Mouse (Mus musculus) thymus, postnatal 10 days (tissue): ENCODE results near the gene Vamp9.

Experiments used
- DNase-seq, 2 experiments: peaks; one replicate each; pipeline ENCODE4 v3.0.0; 2021; ENCODE audit warnings: low spot score in 2 of 2

Vamp9 gene

DNA sequence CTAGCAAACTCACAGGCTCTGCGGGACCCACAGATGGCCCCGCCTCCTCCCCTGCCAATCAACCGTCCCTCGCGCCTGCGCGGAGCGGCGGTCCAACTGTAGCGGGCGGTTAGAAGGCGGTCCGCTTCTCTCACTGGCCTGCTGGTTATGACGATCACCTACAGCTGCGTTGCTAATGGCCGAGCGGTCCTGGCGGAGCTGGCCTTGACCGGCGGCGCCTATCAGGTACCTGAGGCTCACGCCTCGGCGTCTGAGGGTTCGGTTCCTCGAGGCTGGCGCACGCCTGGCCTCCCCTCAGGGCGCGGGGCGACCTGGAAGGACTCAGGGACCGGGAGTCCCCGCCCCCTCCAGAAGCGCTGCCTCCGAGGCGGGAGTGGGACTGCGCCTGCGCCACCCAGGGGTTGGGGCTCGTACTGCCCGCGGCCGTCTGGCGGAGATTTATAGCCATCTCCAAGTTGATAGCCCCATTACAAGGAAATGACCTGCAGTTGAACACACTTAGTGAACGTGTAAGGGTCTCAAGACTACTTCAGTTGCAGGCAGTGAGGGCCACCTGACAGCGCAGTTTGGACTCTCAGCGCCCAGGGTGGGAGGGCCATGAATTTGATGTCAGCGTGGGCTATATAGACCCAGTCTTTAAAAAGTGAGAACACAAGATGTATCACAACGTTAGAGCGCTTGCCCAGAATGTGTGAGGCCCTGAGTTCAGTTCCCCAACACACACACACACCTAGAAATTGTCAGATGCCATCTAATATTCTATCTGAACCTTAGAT is at the start of gene Vamp9:
TSS of gene Vamp9 (plus strand) at position 74 of the 776 bp plus-strand sequence.
- DNase-seq: peak; percentile 86 to 92

DNA sequence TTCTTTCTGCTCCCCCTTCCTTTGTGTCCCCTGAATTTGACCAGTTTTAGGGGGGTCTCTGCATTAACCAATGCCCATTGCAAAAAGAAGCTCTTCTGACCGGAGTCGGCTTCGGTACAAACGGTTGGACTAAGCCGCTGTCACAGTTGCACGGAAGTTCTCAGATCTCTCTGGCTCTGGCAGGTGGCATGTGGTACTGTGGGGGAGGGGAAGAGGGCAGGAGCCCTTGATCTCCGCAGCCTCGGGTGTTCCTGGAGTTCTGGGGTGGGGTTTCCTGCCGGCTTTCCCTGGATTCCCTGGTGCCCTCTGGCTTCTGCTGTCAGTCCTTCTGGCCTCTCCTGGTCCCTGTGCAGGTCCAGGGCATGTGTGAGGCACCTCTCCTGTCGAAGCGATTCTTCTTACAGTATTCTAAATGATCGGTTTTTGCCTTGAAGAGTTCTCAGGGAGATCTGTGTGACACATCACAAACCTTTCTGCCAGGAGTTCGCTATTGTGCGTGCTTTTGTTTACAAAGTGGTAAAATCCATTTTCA is 48.9 kb upstream of the Vamp9 start:
- peak; percentile 71 to 74 for DNase-seq

DNA sequence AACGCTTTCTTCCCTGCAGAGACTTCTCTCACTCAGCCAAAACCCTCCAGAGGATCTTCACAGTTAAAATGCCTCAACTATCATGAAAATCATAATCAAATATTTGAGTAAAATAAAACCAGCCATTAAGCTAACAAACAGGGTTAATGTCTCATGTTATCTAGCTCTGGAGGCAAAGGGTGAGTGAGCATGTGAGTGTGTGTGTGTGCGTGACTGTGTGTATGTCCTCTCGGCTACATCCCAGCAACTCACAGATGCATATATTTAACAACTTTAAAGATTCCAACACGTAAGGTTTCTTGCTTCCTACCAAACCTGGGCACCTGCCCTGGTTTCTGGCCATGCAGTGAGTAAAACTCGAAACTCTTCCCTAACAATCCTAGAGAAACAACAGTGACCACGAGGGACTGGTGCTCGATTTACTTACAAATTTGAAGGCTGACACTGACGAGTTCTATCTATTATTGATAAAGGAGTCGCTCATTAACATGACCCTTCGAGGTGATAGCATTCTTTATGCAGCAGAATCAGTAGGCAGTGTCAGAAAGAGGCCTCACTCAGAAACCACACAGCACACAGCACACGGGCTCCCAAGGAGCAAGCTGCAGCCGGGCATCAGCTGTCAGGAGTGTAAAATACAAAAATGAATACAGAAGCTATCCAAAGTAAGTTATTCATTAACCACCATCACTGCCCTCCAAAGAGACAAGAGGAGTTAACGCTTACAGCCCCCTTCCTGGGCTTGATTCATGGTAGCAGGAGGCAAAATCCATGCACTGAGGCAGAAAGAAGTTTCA is 46.2 kb upstream of the Vamp9 start:
- DNase-seq: no peak

DNA sequence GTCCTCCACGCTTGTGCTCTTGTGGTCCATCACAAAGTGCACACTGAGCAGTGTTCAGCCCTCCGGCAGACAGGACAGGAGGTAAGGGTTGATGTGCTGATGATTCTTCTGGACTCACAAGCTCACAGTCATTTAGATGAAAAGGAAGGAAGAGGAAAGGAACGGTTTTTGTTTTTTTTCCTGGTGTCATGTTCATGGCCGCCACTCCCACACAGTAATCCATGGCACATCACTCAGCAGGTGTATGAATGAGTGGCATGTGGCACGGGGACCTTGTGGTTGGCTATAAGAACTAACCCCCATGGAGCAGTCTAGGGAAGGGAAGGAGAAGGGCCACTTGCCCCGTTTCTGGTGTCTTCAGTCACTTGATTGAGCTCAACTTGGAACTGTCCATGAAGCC is 44.2 kb upstream of the Vamp9 start:
- DNase-seq: no peak

DNA sequence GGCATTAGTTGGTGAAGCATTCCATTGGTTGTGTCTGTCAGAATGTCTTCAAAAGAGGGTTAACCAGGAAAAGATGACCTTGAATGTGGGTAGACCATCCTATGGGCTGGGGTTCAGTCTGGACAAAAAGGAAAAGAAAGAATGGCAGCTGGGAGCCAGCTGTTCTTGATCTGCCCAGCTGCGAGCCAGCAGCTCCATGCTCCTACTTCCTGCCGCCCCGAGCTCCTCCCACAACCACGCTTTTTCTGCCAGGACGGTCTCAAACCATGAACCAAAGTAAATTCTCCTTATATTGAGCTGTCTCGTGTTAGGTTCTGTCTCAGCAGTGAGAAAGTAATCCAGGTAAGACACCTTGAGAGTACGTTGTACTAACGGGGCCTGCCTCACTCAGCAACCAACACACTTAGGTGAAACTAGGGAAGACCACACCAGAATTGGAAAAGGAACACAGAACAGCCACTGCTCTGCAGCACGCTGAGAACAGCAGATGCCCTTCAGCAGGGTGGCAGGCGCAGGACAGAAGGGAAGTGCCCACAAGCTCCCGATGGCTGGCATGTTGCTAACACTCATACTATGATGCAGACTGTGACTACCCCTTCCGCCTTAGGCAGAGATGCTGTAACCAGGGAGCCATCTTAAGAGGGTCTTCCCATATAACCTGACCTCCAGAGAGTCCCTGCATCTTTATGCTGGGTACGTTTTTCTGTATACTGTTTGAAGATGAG is 42.2 kb upstream of the Vamp9 start:
- DNase-seq: peak in 1 of 2 experiments; percentile 23

DNA sequence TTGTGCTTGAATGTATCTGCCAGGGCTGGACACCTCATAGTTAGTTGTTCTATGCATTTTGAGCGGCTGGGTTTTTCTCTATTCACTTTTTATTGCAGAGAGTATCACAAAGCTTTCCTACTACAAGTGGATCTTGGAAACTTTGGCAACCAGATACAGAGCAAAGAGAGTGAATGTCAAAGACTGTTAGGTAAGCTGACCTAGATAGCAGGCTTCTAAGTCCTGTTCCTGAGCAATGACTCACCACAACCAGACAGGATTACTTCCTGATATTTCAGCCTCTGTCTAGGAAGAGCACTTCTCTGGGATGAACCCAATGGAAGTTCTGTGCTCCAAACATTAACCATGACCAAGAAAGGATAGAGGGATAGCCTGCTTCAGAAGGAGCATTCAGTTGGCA is 40.3 kb upstream of the Vamp9 start:
- no peak for DNase-seq

DNA sequence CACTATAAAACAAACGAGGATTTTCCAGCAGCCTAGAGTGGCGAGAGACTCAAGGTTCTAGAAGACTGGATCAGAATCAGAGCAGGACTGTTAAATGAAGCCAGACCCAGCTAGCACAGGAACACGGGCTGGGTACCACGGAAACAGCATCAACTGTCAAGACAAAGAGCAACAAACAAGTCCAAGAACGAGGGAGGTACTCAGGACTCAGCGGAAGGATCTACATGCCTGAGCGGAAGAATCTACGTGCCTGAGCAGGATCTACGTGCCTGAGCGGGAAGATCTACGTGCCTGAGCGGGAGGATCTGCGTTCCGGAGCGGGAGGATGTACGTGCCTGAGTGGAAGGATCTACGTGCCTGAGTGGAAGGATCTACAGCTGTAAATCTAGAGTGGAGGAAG is 37.8 kb upstream of the Vamp9 start:
- DNase-seq: no peak

DNA sequence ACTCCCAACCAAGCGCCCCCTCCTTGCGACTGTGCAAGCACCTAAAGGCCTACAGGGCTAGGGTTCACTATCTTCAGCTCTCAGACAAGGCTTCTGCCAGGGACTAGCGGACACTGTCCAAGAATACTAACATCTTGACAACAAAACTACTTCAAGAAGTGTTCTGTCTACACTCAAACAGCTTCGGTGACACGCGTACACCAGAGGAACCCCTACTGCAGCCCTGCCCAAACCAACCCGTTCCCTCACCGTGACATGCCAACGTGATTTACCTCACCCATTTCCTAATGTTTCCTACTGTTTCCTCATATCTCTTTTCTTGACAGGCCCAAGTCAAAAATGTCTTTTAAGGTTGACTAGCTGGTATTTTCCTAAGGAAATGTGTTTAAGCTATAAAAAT is 37.1 kb upstream of the Vamp9 start:
- no peak for DNase-seq

DNA sequence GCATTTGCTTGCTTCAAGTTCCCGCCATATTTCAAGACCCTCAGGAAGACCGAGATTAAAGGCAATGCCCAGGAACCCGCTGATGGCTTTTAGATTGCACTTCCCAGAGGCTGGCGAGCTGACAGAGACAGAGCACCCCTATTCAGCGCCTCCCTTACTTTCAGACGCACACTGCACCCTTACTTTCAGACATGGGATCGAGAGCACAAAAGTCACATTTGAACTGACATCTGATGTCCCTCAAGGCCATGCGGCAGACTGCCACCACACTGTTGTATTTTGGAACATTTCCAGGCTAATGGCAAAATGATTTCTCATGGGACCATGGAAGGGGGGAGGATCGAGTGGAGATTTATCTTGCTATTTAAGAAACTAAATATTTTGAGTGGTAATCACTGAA is 28.5 kb upstream of the Vamp9 start:
- DNase-seq: no peak

DNA sequence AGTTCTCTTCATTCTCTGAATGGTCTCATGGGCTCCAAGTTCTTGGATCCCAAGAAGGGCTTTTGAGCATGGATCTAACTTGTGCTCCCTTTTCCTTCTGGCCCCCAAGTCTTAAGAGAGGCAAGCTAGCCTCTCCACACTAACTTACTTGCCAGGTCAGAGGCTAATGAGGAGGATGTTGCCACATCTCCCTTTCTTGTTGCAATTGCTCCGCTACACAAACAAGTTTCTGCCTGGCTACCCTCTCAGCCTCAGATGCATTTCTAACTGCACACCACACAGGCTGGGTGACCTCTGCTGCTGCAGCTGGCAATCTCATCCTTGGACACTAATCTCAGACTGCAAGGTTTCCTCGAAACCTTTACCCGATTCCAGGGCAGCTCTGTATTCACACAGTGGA is 23.6 kb upstream of the Vamp9 start:
- no peak for DNase-seq

DNA sequence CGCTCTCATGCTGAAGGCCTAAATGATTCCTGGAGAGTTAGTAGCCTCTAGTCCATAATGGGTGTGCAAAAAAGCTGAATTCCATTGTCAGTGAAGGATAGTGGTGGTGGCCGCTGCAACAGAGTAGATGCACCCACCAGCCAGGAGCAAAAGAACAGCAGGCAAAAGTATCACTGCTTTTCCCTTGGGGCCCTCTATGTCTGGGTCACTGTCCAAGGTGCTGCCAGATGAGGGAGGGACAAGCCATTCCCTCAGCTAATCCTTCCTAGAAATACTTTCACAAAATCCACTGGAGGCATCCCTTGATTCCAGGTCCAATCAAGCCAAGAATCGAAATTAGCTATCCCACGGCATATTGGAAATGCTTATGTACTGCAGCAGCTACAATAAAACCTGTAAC is 22.0 kb upstream of the Vamp9 start:
- DNase-seq: no peak

DNA sequence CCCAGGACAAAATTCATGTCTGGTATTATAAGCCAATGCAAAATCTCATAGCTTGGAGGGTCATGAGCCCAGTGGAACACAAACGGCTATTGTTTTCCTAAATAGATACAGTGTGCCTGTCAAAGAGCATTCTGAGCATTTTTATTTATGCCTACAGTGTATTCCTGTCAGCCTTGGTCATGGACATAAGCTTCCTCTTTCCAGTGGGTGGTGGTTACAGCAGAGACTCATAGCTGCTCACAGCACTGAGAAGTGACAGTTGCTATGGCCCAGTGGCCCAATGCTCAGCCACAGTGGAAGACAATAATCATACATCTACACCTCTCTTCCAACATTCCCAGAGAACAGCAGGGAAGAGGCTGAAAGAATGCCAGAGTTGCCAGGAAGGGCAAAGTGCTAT is 18.9 kb upstream of the Vamp9 start:
- no peak for DNase-seq

DNA sequence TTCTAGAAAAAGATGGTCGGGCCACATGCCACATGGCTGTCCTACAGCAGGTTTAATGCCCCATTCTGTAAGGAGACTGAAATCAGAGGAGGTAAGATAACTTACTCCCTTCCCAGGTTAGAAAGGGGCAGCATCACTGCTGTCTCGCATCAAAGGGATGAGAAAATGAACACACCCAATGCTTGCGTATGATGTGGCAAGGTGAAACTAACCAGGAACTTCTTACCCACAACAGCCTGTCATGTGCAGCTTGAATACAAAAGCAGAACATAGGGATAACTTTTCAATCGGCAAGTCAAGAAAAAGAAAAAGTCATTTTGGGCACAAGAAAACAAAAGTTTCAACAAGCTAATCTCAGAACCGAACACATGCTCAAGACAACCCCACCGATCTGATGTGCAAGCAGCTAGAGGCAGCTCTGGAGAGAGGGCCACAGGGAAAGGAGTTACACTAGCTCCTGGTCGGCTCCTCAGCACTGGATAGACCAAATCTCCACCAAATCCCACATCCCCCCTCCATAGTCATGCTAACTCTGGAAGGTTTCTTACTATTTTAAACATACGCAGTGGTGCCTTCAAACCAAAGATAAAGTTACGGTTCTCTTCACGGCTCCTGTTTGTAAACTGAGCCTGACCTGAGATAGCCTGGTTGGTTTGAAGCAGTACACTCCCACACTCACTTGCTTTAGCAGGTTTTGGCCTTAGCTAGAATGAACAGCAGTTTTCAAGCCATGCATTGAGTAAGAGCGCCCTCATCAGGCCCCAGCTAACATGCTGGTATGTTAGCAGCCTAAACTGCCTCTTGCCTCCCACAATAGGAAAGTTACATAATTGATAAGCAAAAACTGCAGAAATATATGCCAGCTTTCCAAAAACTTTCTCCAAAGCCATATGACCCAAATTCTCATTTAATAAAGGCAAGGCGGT is 14.3 kb upstream of the Vamp9 start:
- peak; percentile 31 to 65 for DNase-seq

DNA sequence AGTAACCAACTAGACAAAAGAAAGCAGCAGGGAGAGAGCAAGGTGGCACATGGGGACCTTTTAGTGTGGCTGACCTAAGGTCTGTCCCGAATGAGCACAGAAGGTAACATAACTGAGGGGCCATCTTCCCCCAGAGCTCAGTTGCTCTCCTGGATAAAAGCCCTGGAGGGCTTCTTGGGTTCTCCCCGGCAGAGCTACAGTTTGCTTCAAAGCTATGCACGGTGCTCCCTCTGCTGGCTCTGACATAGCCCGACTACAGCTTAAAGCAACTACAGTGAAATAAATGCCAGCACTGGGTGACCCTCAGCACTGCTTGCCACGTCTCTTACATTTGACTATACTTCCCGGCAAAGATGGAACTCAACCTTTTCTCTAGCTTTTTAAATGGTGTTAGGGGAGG is 6.0 kb upstream of the Vamp9 start:
- peak; percentile 11 to 41 for DNase-seq

DNA sequence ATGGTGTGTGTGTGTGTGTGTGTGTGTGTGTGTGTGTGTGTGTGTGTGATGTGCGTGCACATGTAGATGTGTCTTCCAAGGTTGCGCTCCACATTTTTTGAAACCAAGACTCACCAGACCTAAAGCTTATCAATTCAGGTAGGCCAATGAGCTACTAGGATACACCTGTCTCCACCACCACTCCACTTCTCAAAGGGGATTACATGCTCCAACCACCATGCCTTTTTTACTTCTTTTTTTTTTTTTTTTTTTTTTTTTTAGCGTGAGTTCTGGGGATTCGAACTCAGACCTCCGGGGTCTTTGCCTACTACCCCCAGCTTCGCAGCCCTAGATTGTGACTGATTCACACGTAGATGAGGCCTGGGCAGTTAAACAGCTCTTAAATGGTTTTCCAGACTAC is 323 bp upstream of the Vamp9 start:
- no peak for DNase-seq

DNA sequence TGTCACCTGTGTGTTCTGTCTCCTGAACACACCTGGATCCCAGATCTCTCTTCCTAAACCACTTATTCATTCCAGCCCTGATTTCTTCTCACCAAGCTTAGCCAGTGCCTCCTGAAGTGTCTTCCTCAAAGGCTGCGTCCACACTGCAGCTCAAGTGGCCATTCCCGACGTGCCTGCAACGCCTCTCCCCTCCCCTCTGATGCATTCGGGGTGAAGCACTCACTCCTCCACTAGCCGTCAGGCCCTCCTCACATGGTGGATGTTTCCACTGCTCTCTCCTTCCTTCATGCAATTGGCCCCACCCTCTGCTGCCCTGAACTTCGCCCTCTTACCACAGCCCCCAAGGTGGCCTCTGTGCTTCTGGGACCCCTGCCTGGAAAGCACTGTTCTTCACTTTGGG is 9.4 kb downstream of the Vamp9 start:
- DNase-seq: no peak

DNA sequence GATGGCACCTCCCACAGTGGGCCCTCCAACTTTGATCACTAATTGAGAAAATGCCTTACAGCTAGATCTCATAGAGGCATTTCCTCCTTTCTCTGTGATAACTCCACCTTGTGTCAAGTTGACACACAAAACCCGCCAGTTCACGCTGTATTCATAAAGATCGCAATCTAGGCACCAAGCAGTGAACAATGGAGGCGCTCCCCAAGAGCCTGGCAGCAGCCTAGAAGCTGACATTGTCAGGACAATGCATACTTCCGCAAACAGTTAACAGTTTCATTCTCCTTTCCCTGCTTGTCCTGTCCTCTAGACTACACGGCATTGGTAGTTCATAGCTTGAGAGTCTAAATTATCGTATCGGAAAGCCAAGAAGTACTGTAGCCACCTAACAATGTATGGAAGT is 16.0 kb downstream of the Vamp9 start:
- no peak for DNase-seq

DNA sequence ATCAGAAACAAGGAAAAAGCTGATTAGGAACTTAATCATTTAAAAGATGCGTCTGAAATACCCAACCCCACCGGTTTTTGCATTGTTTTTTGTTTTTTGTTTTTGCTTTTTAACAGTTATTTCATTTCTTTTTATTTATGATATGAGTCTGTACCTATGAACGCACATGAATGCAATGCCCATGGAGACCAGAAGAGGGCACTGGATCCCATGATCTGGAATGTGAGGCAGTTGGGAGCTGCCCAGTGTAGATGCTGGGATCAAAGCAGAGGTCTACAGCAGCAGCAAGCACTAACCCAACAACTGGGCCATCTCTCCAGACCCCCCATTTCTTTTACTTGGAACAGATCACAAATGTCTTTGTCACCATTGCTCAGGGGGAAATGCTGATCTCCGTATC is 21.9 kb downstream of the Vamp9 start:
- DNase-seq: peak; percentile 13 to 35

DNA sequence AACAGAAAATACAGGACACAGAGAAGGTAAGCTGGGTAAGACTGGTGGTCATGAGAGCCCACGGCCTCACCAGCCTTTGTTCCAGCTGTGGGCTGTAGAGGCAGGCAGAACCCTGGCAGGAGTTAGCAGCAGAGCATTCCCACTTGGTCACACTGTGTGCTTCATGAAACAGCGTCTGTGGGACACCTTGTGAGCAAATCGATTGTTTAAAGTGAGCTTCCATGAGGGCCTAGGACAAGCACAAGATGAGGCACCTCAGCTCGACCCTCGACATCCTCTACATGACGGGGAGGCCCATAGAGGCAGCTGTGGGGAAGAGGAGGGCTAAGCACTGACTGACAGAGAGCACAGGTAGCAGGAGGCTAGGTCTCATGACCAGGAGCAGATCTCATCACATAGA is 25.9 kb downstream of the Vamp9 start:
- no peak for DNase-seq

DNA sequence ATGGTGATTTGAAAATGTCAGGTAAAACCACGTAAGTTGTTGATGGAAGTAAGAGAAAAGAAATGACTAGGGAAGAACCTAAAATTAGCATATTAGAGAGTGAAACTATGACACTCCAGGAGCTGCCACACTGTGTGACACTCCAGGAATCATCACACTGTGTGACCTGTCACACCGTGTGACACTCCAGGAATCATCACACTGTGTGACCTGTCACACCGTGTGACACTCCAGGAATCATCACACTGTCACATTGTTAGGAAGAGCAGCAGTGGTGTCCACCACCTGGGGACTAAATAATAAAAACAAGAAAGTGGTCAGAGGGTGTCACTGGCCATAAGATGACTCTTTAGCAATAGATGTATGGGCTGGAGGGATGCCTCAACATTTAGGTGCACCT is 33.4 kb downstream of the Vamp9 start:
- DNase-seq: no peak

DNA sequence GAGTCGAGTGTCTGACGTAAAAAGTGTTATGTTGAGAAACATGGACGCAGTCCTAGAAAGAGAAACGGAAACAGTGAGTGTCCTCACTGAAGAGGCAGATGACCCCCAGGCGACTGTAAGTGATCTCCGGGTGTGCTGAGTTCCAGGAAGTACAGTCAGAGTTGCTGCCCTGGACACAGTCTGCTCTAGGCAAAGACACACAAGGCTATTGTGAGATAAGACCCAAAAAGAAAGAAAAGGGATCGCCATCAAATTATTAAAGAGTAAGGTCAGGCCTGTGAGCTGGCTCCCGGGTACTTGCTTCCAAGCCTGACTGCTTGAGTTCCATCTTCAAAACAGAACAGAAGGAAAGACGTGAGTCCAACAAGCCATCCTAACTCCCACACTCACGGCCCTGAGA is 35.2 kb downstream of the Vamp9 start:
- no peak for DNase-seq
